Mouse (Mus musculus) olfactory bulb, adult 2 months (tissue): ENCODE results near the gene Vamp5.

ENCODE experiments used
- CTCF ChIP-seq: fragments of 200-500 bp; IDR thresholded peaks from 2 replicates; pipeline ENCODE4 v1.5.1; 2012; ENCODE audit warnings: low read depth, mild to moderate bottlenecking, low read length, moderate library complexity; ENCODE audit not compliant: insufficient read depth
- POLR2A ChIP-seq: fragments of 200-500 bp; IDR thresholded peaks from 2 replicates; pipeline ENCODE4 v1.6.1; 2012; ENCODE audit warnings: mild to moderate bottlenecking, low read depth, low read length, moderate library complexity; ENCODE audit not compliant: insufficient read depth

GRCm38 (mm10) chr6:72348411-72348810 lies 31.9 kb downstream of the Vamp5 start:
- TF ChIP-seq CTCF (no peak), POLR2A (no peak)
